Mouse (Mus musculus) brain, adult 2 months (tissue): ENCODE data around the gene 4921517D22Rik.
A peak's percentile ranks its signal among the peaks of the same experiment; 100 is the strongest.

Source experiments
- DNase-seq: peaks from one replicate; pipeline ENCODE4 v3.0.0; 2011; ENCODE audit warnings: low read depth, low spot score

Gene 4921517D22Rik

DNA sequence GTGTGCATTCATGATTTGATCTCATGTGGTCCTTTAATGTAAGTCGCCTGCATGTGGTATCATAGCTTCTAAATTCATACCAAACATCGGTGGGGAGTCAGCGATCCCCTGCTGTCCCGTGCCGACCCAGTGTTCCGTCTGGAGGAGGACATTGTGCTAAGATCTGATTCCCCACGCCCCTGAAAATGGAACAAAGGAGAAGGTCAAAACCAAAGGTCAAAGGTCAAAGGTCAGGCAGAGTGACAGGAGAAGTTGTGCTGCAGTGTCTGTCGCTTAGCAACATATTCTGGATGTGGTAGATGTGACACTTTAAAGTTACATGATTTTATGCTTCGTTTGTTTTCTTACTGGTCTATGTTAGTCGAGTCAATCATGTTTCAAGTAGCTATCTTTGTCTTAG lies 2.4 kb downstream of the 4921517D22Rik start:
- no peak for DNase-seq

DNA sequence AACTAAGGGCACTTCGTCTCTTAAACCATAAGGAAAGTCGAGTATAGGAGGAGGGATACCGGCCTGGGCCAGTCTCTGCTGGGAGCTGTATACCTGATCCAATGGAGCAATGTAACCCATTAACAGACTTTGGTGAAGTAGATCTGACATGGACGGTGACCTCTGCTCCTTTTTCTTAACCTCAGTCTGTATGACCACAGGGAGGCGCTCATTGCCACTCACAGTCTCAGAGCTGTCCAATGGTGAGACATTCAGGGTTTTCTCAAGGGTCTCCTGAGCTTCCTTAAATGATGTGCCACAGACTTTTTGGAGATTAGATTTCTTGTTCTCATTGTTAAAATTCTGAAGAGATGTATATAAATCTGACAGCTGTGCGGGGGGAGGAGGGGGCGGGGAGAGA lies 3.3 kb downstream of the 4921517D22Rik start:
- DNase-seq: no peak

DNA sequence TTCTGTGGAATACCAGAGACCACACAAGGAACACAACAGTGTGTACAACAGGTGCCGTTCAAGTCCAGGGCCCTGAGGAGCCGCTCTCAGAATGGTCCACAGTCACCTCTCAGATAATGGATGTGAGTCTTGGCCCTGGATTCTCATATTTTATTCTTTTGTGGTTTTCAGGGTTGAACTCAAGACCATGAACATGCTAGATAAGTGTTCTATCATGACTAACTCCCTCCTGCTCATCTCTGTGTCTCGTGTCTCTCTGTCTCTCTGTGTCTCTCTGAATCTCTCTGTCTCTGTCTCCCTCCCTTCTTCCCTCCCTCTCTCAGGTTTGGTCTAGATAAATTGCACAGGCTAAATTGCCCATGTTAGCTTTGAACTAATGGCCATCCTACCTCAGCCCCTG lies 4.1 kb downstream of the 4921517D22Rik start:
- no peak for DNase-seq

DNA sequence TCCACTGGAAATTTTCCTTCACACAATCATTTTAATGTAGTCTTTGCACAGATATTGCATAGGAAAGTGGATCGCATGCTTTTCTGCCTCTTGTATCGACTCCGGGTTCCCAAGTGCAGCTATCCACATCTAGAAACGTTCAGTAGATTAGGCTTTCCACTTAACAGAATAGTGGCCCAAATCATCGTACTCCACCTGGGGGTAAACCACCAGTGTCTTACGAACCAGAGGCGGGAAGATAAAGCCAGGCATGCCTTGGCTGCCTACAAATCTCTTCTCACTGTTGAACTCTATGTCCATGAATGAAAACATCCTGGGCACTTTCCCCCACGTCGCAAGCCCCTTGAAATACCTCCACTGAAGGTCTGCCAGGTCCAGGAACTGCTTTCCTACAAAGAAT lies 4.6 kb downstream of the 4921517D22Rik start:
- DNase-seq: no peak

DNA sequence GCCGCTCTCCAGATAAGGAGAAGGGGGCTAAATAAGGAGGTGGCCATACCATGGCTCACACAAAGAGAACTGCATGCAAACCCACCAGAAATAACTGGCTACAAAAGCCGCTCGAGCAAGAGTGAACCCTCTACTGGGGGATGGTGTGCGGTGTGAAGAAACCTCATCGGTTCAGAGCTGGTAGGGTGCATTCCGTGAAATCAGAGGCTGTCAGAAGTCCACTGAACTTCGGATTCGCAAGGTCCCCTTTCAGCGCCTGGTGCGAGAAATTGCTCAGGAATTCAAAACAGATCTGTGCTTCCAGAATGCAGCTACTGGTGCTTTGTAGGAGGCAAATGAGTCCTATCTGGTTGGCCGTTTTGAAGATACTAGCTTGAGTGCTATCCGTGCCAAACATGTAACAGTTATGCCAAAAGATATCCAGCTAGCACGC lies 5.6 kb downstream of the 4921517D22Rik start:
- no peak for DNase-seq

DNA sequence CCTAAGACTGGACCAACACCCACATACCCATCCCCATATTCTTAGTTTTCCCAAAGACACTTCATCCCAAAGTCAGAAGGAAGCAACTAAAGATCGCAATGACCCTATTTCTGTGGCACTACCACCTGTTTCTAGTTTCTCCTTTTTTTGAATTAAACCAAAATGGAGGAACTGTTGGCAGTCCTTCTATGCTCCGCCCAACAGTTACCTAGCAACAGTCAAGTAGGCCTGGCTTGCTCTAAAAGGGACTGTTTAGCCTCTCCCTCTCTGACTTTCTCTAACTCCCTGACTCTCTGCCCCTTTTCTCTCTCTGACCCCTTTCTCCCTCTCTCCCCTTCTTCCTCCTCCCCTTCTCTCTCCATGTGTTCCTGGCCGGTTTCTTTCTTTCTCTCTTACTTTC lies 8.7 kb downstream of the 4921517D22Rik start:
- DNase-seq: no peak

DNA sequence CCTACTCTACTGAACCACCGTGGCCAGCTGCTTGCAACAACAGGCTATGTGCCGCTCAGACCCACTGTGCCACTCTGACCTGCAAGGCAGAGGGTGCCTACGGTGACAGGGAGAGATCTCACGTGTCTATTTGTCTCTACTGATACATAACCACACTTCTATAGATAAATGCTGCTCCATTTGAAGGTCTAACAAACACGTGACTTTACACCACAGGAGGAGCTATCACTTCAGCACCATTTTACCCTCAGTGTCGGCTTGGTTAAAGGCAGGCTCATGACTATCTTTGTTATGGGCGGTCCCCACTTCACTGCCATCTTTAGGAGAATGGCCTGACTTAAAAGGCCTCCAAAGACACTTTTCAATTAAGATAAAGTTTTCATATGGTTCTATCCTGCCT lies 11.3 kb downstream of the 4921517D22Rik start:
- no peak for DNase-seq

DNA sequence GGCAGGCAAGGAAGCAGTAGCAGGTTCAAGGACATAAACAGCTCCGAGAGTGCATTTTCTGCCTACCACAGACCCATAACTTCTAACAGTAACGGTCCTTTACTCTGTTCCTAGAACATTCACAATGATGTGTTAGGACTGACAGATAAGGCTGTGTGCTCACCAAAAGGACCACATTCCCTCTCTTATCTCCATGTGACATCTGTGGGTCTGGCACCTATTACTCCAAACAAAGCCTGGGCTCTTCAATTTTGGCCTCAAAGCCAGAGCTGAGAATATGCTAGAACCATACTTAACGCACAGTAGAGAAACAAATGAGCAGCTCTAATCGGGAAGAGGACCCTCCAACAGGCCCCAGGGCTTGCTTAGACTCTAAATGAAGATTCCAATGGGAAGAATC lies 14.0 kb downstream of the 4921517D22Rik start:
- no peak for DNase-seq

DNA sequence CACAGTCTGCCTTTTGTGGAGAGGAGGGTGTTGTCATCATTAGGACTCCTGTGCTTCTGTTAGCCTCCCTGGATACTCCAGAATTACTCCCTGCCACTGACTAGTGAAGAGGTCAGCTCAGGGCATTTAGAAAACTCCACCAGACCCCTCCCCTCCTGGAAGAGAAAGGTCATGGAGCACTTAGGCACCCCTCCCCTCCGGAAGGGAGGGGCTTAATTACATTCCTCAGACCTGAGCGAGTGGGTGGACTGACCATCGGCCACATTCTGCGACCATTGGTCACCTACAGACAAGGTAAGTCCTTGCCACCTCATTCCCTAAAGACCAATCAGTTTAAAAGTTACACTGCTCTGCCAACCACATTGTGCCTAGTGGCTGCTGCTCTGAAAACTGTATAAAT lies 14.6 kb downstream of the 4921517D22Rik start:
- no peak for DNase-seq

DNA sequence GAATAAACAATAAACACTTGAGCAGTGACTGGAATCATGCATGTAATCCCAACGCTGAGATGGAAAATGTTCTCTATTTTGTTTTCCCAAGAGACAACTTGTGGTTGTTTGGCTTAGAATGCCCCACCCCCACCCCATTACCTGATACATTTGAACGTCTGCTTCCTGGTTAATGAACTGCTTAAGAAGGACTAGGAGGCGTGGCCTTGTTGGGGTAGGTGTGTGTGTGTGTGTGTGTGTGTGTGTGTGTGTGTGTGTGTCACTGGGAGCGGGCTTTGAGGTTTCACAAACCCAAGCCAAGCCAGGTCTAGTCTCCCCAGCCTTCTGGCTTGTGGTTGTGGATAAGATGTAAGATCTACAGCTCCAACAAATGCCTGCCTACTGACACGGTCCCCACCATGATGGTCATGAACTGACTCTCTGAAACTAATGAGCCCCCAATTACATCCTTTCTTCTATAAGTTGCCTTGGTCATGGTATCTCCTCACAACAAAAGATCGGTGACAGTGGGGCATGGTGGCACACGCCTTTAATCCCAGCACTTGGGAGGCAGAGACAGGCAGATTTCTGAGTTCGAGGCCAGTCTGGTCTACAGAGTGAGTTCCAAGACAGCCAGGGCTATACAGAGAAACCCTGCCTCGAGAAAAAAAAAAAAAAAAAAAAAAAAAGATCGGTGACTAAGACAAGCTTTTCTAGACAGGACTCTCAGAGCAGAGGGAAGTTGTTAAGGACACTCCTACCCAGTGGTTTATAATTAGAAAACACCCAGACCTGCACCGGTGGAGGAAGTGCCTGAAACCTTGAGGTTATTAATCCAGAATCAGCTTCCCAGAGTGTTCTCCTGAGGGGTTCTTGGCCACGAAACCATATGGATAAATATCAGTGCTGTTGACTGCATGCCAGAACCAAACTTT lies 17.3 kb downstream of the 4921517D22Rik start:
- no peak for DNase-seq

DNA sequence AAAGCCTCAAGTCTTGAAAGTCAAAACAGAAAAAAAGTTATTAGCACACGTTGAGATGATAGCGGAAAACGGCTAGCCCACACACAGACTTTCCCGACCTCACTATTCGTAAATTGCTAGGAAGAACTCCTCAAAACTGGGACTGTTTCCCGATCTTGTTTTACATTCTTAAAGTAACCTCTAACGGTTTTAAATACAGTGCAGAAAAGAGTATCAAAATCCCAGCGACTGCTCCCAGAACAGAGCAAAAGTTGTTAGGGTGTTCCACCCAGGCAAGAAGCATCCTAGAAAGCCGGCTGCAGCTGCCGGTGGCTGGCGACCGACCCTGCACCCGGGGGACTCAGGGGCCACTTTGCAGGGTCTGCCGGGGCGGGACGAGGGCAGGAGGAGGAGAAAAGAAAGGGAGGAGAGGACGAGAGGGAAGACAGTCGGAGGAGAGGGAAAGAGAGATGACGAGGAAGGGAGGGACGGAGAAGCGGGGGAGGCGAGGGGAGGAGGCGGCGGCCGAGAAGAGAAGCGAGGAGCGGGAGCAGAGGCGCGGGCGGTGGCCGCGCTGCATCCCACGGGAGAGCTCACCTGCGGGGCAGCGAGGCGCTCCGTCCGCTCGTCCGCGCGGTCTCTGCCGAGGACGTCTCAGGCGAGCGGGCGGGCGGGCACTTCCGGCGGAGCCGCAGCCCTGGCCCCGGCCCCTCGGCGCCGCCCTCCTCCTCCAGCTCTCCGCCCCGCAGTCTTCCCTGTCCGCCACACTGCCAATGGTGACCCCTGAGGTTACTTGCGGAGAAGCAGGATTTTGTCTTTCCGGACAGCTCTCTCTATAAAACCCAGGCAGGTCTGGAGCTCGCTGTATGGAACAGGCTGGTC lies 18.5 kb downstream of the 4921517D22Rik start, which contains the start of gene Golm1:
Gene Golm1, minus strand, starts transcription at position 661 of the 861 bp plus-strand sequence.
- DNase-seq: peak; percentile 59

DNA sequence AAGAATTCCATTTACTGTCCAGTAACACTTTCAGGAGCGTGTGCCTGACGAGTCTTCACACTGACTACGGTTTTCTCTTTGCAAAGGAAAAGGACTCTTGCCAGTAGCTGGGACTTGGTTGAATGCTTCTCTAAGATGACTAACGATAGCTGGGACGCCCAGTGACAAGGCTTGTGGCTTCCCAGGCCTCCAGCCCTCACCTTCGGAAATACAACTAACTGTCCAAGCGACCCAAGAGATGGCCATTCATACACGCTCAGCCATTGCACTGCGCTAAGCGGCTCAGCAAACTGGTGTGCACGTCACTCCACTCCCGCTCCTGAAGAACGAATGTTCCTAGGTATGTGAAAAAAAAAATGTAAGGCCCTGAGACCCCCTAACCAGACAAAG lies 19.2 kb downstream of the 4921517D22Rik start:
- peak; percentile 54 for DNase-seq

DNA sequence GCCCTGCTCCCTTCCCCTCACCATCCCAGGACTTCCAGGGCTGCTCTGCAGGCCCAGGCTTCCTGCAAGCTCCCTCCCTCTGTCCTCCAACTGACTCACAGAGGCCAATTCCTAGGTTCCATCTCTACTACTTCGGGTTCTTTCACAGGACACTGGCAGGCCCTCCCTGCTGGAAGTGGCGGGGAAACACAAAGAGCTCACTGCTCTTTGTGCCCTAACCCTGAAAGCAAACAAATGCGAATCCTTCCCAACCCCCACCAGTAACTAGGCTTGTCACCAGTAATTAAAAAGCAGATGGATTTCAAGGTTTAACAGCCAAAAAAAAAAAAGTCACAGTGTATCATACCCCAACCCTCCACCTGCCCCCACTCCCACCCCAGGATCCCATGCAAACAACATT lies 19.7 kb downstream of the 4921517D22Rik start:
- peak; percentile 29 for DNase-seq

DNA sequence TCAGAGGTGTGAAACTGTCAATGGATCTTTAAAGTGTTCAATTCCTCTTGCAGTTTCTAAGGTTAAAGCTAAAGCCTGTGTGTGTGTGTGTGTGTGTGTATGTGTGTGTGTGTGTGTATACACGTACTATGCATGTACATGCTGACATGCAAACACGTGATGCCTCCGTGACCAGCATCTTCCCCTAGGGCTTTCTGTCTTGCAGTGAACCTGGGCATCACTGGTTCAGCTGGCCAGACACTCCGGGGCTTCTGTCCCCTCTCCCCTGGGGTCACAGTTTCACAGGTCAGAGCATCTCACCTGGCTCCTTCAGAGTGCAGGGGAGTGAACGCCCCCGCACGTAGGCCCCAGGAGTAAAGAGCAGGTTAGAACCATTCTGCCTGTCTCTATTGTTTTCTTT lies 20.3 kb downstream of the 4921517D22Rik start:
- DNase-seq: no peak

DNA sequence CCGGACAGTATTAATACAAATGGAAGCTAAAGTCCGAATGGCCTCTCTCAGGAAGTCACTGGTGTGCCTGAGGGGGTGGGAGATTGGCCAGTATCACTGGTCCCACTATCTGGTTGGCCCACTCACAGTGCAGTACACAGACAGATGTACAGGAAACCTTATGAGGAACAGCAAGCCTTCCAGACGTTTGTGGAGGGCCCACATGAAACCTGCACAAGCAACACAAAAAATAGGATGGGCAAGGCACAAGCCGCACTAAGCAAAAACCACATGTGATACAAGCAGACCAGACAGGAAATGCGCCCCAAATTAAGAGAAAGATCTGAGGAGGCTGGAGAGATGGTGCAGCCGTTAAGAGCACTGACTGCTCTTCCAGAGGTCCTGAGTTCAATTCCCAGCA lies 21.7 kb downstream of the 4921517D22Rik start:
- peak; percentile 58 for DNase-seq

DNA sequence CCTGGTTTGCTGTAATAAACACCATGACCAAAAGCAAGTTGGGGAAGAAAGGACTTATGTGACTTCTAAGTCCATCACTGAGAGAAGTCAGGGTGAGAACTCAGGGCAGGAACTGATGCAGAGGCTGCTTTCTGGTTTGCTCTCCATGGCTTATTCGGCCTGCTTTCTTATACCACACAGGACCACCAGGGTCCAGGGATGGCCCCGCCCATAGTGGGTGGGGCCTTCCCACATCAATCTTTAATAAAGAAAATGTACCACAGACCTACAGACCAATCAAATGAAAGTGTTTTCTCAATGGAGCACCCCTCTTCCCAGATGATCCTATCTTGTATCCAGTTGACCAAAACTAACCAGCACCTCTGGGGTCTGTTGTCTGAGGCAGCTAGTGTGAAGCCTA lies 22.4 kb downstream of the 4921517D22Rik start:
- DNase-seq: no peak

DNA sequence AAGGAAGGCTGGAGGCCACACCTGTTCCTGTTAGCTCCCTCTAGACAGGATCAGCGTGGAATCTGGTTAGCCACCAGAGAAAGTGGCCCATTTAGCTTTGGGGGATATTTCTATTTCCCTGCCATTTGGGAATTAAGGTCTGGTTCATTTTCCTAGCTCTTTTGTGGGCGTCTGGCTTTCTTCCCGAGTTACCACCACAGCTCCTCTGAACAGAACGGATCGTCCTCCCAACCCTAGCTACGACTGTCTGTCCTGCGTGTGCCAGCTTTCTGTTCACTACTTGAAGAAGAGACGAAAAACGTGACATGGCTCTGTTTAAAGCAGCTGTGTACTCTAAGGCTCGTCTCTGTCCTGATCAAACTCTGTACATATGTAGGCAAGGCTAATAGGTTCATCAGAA lies 24.0 kb downstream of the 4921517D22Rik start:
- DNase-seq: peak; percentile 75

DNA sequence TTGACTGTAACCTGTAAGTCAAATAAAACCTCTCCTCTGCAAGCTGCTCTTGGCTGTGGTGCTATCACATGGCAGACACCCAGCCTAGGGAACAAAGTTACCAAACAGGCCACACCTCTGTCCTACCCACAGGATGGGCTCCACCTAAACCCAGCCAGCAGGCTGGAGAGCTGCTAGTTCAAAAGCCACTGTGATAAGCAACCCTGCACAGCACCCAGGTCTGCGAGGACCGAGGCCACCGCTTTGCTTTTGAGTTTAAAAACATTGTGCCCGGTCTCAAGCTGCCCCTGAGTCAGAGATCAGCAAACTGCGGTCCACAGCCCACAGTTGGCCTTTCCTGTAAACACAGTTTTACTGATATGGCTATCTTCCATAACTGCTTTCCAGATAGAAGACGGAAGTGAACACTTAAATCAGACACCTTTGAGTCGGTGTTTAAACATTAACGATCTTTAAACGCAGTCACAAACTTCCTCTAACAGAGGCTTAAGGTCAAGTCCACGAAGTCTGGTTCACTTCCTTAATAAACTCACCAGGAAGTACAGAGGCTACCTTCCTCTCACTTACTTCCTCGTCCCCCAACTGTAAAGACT lies 25.3 kb downstream of the 4921517D22Rik start:
- no peak for DNase-seq

DNA sequence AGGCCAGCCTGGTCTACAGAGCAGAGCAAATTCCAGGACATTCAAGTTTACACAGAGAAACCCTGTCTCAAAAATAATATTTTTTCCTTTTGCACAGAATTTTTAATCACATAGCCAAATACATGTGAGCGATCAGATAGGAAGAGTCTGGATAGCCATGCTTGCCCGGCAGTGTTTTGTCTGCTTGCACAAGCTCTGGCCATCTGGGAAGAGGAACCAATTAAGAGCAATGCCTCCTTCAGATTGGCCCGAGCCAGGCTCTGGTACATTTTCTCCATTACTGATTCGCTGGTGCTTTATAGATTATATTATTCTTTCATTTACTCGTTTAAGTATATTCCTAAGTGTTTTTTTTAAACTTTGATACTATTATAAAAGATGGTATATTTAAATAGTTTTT lies 26.1 kb downstream of the 4921517D22Rik start:
- DNase-seq: peak; percentile 51

DNA sequence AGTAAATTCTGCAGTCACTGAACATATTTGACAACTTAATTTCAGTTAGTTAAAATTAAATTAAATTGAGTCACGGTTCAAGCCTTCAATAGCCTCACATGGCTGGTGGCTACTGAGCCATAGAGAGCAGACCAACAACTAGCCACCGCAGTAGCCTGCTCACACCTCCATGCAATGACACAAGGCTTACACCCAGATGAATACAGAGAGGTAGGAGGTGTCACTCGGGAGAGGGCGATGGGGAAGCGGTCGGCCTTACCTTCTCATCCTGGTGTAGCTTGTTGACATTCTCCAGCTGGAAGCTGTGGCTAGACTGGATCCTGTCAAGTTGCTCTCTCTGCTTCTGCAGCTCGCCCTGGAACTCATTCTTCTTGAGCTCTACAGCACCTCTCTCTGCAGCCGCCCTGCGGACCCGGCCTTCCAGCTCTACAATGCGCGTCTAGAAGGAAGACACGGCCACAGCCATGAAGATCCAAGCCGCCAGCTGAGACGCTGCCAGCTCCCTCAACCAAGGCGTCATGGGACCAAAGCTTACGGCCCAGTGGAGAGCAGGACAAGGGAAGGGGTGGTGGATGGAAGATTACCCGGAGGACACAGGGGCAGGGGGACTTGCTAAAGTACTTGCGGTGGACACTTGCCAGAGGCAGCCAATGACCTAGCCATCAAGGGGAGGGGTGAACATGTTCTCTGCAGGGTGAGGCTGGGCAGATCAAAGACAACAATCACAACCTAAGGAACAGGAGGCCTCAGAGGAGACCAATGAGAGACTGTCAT lies 29.8 kb downstream of the 4921517D22Rik start:
- no peak for DNase-seq

DNA sequence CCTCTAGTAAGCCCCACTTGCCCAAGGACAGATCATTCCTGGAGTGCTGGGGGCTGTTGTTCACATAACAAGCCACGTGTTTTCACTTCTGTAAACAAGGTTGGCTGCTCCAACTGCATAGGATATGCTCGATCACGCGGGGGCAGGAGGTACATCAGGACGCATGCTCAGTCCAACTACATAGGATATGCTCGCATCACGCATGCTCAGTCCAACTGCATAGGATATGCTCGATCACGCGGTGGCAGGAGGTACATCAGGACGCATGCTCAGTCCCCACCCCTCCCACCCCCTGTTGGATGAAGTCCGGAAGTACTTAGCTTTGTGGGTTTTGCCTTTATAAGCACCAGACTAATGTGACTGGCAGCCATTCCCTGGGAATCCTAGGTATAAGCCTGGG lies 31.9 kb downstream of the 4921517D22Rik start:
- DNase-seq: no peak
